Mouse (Mus musculus) heart, embryonic 10.5 days (tissue): Measurements from ENCODE around the gene Slc38a3. TPM values are rescaled to one million over a fixed set of nuclear protein-coding genes. Genes with fewer than 3 reads are reported as not detected.
A peak's percentile ranks its signal among the peaks of the same experiment; 100 is the strongest.

Source experiments
- DNase-seq: peaks from one replicate; pipeline ENCODE4 v3.0.0-alpha.2; 2017; ENCODE audit warnings: low spot score
- H3K27ac ChIP-seq: fragments of 300-500 bp; sonication (generic); 2 replicates; pipeline ENCODE4 v1.5.1; 2016; ENCODE audit warnings: mild to moderate bottlenecking
- H3K27me3 ChIP-seq: fragments of 300-500 bp; sonication (generic); 2 replicates; pipeline ENCODE4 v1.6.1; 2016; ENCODE audit warnings: mild to moderate bottlenecking; ENCODE audit not compliant: poor library complexity, insufficient read depth, severe bottlenecking
- H3K36me3 ChIP-seq: fragments of 300-500 bp; sonication (generic); 2 replicates; pipeline ENCODE4 v1.6.1; 2016; ENCODE audit warnings: mild to moderate bottlenecking, moderate library complexity
- H3K4me1 ChIP-seq: fragments of 300-500 bp; sonication (generic); 2 replicates; pipeline ENCODE4 v1.6.1; 2016; ENCODE audit warnings: mild to moderate bottlenecking
- H3K4me3 ChIP-seq: fragments of 300-500 bp; sonication (generic); 2 replicates; pipeline ENCODE4 v1.5.1; 2016; ENCODE audit warnings: mild to moderate bottlenecking, moderate library complexity
- H3K9me3 ChIP-seq: fragments of 300-500 bp; sonication (generic); 2 replicates; pipeline ENCODE4 v1.6.1; 2016; ENCODE audit warnings: mild to moderate bottlenecking, moderate library complexity
- WGBS: fragments of 180-500 bp; shearing (Covaris S2); methylation state at CpG from one replicate; pipeline ENCODE4 v1.1.7; 2016; 5-methylcytosine and 5-hydroxymethylcytosine counted together
- polyA plus RNA-seq: library from polyadenylated mRNA; unstranded; fragments of >200 nt; fragmentation: Nextera tagmentation; extraction: Ambion mirVana; gene quantifications from 2 replicates; pipeline ENCODE4 v1.2.1, GENCODE M21; 2016

Slc38a3 gene
- polyA plus RNA-seq, 1 experiment from 2014 or later = 4.2 TPM

GRCm38 (mm10) chr9:107627387-107628255, 41.7 kb downstream of the Slc38a3 start:
- peak overlapping the region; percentile 42 for H3K4me3 ChIP-seq
- H3K9me3 ChIP-seq = no peaks in the 10 kb centered on the region
- no peak for DNase-seq
- peaks cover 87% of the 10 kb centered on the region for H3K4me1 ChIP-seq
- peak overlapping the region; percentile 90 for H3K27ac ChIP-seq
- no peaks in the 10 kb centered on the region for H3K27me3 ChIP-seq
- H3K36me3 ChIP-seq = peaks cover 55% of the 10 kb centered on the region
- WGBS = 31% methylated on average over 20 of the region's 20 CpGs

DNA sequence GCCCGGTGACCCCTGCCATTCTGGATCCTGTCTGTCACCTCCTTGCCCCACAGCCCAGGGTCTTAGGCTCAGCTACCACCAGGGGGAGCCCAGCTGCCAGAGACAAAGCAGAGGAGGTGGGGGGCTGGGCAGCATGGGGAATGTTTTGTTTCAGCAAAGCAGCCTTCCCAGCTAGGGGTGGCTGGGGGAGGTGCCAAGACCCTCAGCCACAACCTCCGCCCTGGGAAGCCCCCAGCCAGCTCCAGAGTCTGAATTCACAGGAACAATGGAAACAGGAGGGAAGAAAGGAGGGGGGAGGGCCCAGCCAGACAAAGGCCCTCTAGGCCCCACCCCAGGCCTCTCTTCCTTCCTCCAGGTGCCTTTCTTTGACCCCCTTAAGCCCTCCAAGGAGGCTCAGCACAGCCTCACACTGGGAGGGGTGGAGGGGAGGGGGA, 42.5 kb downstream of the Slc38a3 start:
- Histone ChIP-seq H3K27me3 (no peaks in the 10 kb centered on the region), H3K9me3 (no peaks in the 10 kb centered on the region), H3K4me1 (peaks cover 79% of the 10 kb centered on the region), H3K27ac (peak overlapping the region; percentile 90), H3K36me3 (peaks cover 57% of the 10 kb centered on the region), H3K4me3 (peak overlapping the region; percentile 42)
- WGBS = 0% methylated on average over 2 of the region's 2 CpGs
- peak; percentile 92 for DNase-seq

- Histone ChIP-seq H3K36me3 (peaks cover 55% of the 10 kb centered on the region), H3K27ac (peak overlapping the region; percentile 90), H3K27me3 (no peaks in the 10 kb centered on the region), H3K4me3 (peak overlapping the region; percentile 42), H3K9me3 (no peaks in the 10 kb centered on the region), H3K4me1 (peaks cover 74% of the 10 kb centered on the region)
- DNase-seq = no peak
- 51% methylated on average over 14 of the region's 15 CpGs for WGBS
These were observed 43.0 kb downstream of the Slc38a3 start for GRCm38 (mm10) chr9:107626158-107626843.

GRCm38 (mm10) chr9:107625351-107626128, 43.8 kb downstream of the Slc38a3 start:
- no peak overlapping the region for H3K4me3 ChIP-seq
- peak overlapping the region; percentile 90 for H3K27ac ChIP-seq
- no peak for DNase-seq
- H3K27me3 ChIP-seq = no peaks in the 10 kb centered on the region
- peaks cover 72% of the 10 kb centered on the region for H3K4me1 ChIP-seq
- H3K9me3 ChIP-seq = no peaks in the 10 kb centered on the region
- peaks cover 57% of the 10 kb centered on the region for H3K36me3 ChIP-seq
- WGBS = 85% methylated on average over 12 of the region's 12 CpGs

DNA sequence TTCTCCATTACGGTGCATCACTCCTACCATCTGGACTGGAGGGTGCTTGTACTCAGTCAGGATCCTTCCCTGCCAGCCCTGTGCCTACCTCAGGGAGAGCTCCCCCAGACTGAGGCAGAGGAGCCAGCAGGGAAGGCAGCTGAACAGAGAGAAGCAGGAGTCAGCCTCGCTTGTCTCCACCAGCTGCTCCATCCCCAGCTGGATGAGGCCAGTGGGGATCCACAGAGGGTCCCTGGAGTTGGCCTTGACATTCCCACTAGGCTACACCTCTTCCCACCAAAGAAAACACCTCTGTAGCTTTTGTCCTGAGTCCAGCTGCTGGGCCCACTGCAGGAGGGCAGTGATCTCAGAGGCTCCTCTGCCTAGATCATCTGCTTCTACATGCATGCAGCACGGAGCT, 44.4 kb downstream of the Slc38a3 start:
- 79% methylated on average over 3 of the region's 3 CpGs for WGBS
- Histone ChIP-seq H3K9me3 (no peaks in the 10 kb centered on the region), H3K4me1 (peaks cover 72% of the 10 kb centered on the region), H3K36me3 (peaks cover 63% of the 10 kb centered on the region), H3K27ac (peak overlapping the region; percentile 56), H3K4me3 (no peak overlapping the region), H3K27me3 (no peaks in the 10 kb centered on the region)
- no peak for DNase-seq

- Histone ChIP-seq H3K4me3 (no peak overlapping the region), H3K27ac (peak overlapping the region; percentile 56), H3K27me3 (no peaks in the 10 kb centered on the region), H3K4me1 (peaks cover 72% of the 10 kb centered on the region), H3K36me3 (peaks cover 67% of the 10 kb centered on the region), H3K9me3 (no peaks in the 10 kb centered on the region)
- no peak for DNase-seq
- 65% methylated on average over 5 of the region's 5 CpGs for WGBS
These were observed 44.8 kb downstream of the Slc38a3 start for GRCm38 (mm10) chr9:107624539-107624938.

DNA sequence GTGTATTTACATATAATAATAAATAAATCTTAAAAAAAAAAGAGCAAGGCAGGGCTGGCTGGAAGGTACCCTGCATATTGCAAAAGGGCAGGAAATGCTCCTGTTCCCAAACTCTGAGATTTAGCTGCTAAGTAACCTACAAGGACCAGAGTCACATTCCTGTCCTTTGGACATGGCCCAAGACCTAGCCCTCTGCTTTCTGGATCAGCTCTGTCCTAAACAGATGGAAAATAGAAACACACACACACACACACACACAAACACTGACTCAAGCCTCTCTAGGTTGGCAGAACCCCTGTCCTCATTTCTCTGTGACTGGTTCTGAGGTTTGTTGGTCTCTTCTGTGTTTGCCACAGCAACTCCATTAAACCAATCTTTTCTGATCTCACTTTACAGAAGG, 48.4 kb downstream of the Slc38a3 start:
- Histone ChIP-seq H3K36me3 (peaks cover 85% of the 10 kb centered on the region), H3K9me3 (no peaks in the 10 kb centered on the region), H3K27me3 (no peaks in the 10 kb centered on the region), H3K27ac (no peak overlapping the region), H3K4me1 (peaks cover 57% of the 10 kb centered on the region), H3K4me3 (no peak overlapping the region)
- DNase-seq = no peak

GRCm38 (mm10) chr9:107619546-107619879, 49.8 kb downstream of the Slc38a3 start:
- Histone ChIP-seq H3K9me3 (no peaks in the 10 kb centered on the region), H3K4me1 (peaks cover 55% of the 10 kb centered on the region), H3K27ac (peak overlapping the region; percentile 79), H3K4me3 (peak overlapping the region; percentile 25), H3K27me3 (no peaks in the 10 kb centered on the region), H3K36me3 (peaks cover 86% of the 10 kb centered on the region)
- 38% methylated on average over 13 of the region's 13 CpGs for WGBS
- peak; percentile 94 for DNase-seq

- H3K27ac ChIP-seq = peak overlapping the region; percentile 79
- H3K4me1 ChIP-seq = peaks cover 55% of the 10 kb centered on the region
- H3K9me3 ChIP-seq = no peaks in the 10 kb centered on the region
- no peak for DNase-seq
- peaks cover 86% of the 10 kb centered on the region for H3K36me3 ChIP-seq
- 40% methylated on average over 13 of the region's 13 CpGs for WGBS
- H3K27me3 ChIP-seq = no peaks in the 10 kb centered on the region
- H3K4me3 ChIP-seq = peak overlapping the region; percentile 25; the same call in 1 of the 2 replicates
These were observed 50.4 kb downstream of the Slc38a3 start for GRCm38 (mm10) chr9:107618778-107619545.

GRCm38 (mm10) chr9:107618098-107618497, 51.2 kb downstream of the Slc38a3 start:
- H3K36me3 ChIP-seq = peaks cover 85% of the 10 kb centered on the region
- no peaks in the 10 kb centered on the region for H3K9me3 ChIP-seq
- peaks cover 56% of the 10 kb centered on the region for H3K4me1 ChIP-seq
- 88% methylated on average over 6 of the region's 6 CpGs for WGBS
- no peaks in the 10 kb centered on the region for H3K27me3 ChIP-seq
- no peak overlapping the region for H3K4me3 ChIP-seq
- peak overlapping the region; percentile 79 for H3K27ac ChIP-seq
- no peak for DNase-seq

GRCm38 (mm10) chr9:107617461-107617860, 51.9 kb downstream of the Slc38a3 start:
- Histone ChIP-seq H3K27ac (no peak overlapping the region), H3K4me1 (peaks cover 62% of the 10 kb centered on the region), H3K4me3 (no peak overlapping the region), H3K9me3 (no peaks in the 10 kb centered on the region), H3K36me3 (peaks cover 78% of the 10 kb centered on the region), H3K27me3 (no peaks in the 10 kb centered on the region)
- WGBS = 71% methylated on average over 2 of the region's 2 CpGs
- no peak for DNase-seq

DNA sequence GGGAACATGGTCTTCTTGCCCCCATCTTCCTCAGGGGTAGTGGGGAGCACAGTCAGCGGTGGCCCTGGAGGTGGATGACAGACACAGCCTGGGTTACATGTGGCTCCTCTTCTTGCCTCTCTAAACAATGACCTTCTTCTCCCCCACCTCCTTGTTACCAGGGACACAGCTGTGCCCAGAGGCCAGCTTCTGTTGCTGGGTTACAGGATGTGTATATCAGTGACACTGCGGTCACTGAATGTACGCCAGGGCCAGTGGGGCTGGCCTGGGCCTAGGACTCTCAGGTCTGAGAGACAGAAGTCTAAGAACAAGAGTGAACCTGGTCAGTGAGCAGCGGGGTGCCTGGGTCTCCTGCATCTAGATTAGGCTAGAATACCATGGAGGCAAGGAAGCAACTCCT, 54.3 kb downstream of the Slc38a3 start:
- no peak for DNase-seq
- peaks cover 64% of the 10 kb centered on the region for H3K36me3 ChIP-seq
- H3K9me3 ChIP-seq = no peaks in the 10 kb centered on the region
- 0 out of 2 replicates have a peak overlapping the region, but pooled peaks have one; percentile 42 for H3K27ac ChIP-seq
- H3K4me3 ChIP-seq = no peak overlapping the region
- WGBS = 65% methylated on average over 4 of the region's 4 CpGs
- no peaks in the 10 kb centered on the region for H3K27me3 ChIP-seq
- peaks cover 69% of the 10 kb centered on the region for H3K4me1 ChIP-seq
